Mouse (Mus musculus) C2C12 (cell line): ENCODE data around the gene Ush2a.

ENCODE experiments used
- CEBPB ChIP-seq: IDR thresholded peaks from one replicate; pipeline ENCODE4 v1.6.1; 2011; ENCODE audit warnings: low read depth, mild to moderate bottlenecking, control low read depth, moderate library complexity
- CTCF ChIP-seq: IDR thresholded peaks from one replicate; pipeline ENCODE4 v1.5.1; 2011; ENCODE audit not compliant: control insufficient read depth, insufficient read depth, insufficient read length
- FOSL1 ChIP-seq: IDR thresholded peaks from one replicate; pipeline ENCODE4 v1.8.0; 2011; ENCODE audit warnings: mild to moderate bottlenecking, low read length; ENCODE audit not compliant: poor library complexity, insufficient read depth, severe bottlenecking
- MAX ChIP-seq: IDR thresholded peaks from one replicate; pipeline ENCODE4 v1.6.1; 2011; ENCODE audit warnings: mild to moderate bottlenecking, control low read depth
- MYOG ChIP-seq: IDR thresholded peaks from one replicate; pipeline ENCODE4 v1.6.1; 2011; ENCODE audit not compliant: control insufficient read depth, insufficient read length; ENCODE audit errors: extremely low read depth
- USF1 ChIP-seq: IDR thresholded peaks from one replicate; pipeline ENCODE4 v1.6.1; 2011; ENCODE audit warnings: low read depth, mild to moderate bottlenecking, control low read depth, moderate library complexity

DNA sequence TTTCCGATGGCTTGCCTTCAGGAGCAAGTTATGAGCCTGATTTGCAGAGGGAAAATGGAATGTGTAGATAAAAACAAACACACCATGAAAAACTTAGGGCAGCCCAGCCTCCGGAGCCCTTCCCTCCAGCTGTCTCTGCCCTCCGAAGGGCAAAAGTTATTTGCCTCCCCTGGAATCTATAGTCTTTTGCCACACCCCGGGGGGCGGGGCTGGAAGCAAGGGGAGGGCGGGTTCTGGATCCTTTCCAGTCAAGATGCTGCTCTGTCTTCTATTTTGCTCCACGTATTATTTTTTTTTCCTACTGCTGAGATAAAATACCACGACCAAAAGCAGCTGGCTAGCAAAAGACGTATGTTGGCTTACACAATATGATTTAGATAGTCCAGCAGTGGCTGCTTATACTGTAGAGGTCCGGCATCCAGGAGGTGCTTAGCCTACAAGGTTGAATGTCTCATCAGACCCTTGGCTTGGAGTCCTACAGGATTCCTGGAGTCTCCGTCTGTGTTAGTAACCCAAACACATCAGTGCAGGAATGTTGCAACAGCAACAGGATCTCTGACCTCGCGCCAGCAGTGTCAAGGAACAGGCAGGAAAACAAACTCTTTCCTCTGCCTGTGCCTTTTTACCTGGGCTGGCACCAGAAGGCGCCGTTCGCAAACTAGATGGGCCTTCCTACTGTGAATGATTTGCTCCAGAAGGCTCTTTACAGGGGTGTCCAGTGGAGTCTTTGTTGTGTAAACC, 751.2 kb downstream of the Ush2a start:
- TF ChIP-seq CTCF (no peak), CEBPB (no peak), MYOG (no peak), FOSL1 (no peak), MAX (no peak), USF1 (no peak)
